Mouse (Mus musculus) hindbrain, embryonic 10.5 days (tissue): ENCODE measurements around the gene Elavl4. TPM values are rescaled to one million over a fixed set of nuclear protein-coding genes. Genes with fewer than 3 reads are reported as not detected.

Source experiments
- DNase-seq: peaks from one replicate; pipeline ENCODE4 v3.0.0-alpha.2; 2017; ENCODE audit warnings: low spot score
- H3K27ac ChIP-seq: fragments of 300-500 bp; sonication (generic); 2 replicates; pipeline ENCODE4 v1.5.1; 2016; ENCODE audit warnings: mild to moderate bottlenecking, moderate library complexity
- H3K27me3 ChIP-seq: fragments of 300-500 bp; sonication (generic); 2 replicates; pipeline ENCODE4 v1.6.1; 2016; ENCODE audit warnings: mild to moderate bottlenecking; ENCODE audit not compliant: poor library complexity, insufficient read depth, severe bottlenecking
- H3K36me3 ChIP-seq: fragments of 300-500 bp; sonication (generic); 2 replicates; pipeline ENCODE4 v1.6.1; 2016; ENCODE audit warnings: mild to moderate bottlenecking, moderate library complexity
- H3K4me1 ChIP-seq: fragments of 300-500 bp; sonication (generic); replicated peaks from 2 replicates; pipeline ENCODE4 v1.6.1; 2016; ENCODE audit warnings: mild to moderate bottlenecking
- H3K4me3 ChIP-seq: fragments of 300-500 bp; sonication (generic); 2 replicates; pipeline ENCODE4 v1.5.1; 2016; ENCODE audit warnings: mild to moderate bottlenecking, moderate library complexity
- H3K9me3 ChIP-seq: fragments of 300-500 bp; sonication (generic); 2 replicates; pipeline ENCODE4 v1.6.1; 2016; ENCODE audit warnings: mild to moderate bottlenecking, moderate library complexity
- WGBS: fragments of 180-500 bp; shearing (Covaris S2); methylation state at CpG from one replicate; pipeline ENCODE4 v1.1.7; 2016; 5-methylcytosine and 5-hydroxymethylcytosine counted together
- polyA plus RNA-seq: library from polyadenylated mRNA; unstranded; fragments of >200 nt; fragmentation: Nextera tagmentation; extraction: Ambion mirVana; gene quantifications from 2 replicates; pipeline ENCODE4 v1.2.1, GENCODE M21; 2016

Gene Elavl4
- polyA plus RNA-seq, 1 experiment from 2014 or later: 220 TPM

- Histone ChIP-seq H3K4me1 (peaks cover 74% of the 10 kb centered on the region), H3K9me3 (no peaks in the 10 kb centered on the region), H3K36me3 (no peaks in the 10 kb centered on the region), H3K27me3 (no peaks in the 10 kb centered on the region), H3K27ac (peak overlapping the region; percentile 92), H3K4me3 (peak overlapping the region; percentile 42)
- whole genome bisulfite sequencing: 66% methylated on average over 7 of the region's 7 CpGs
- DNase-seq: peak; percentile 18
Observed at GRCm38 (mm10) chr4:110290544-110291095, 61.1 kb downstream of the Elavl4 start.

GRCm38 (mm10) chr4:110290056-110290455 lies 61.7 kb downstream of the Elavl4 start:
- WGBS: 31% methylated on average over 12 of the region's 12 CpGs
- H3K4me3 ChIP-seq: peak overlapping the region; percentile 42
- H3K9me3 ChIP-seq: no peaks in the 10 kb centered on the region
- H3K27ac ChIP-seq: peak overlapping the region; percentile 92
- H3K4me1 ChIP-seq: peaks cover 79% of the 10 kb centered on the region
- H3K36me3 ChIP-seq: no peaks in the 10 kb centered on the region
- peak; percentile 57 for DNase-seq
- no peaks in the 10 kb centered on the region for H3K27me3 ChIP-seq

- Histone ChIP-seq H3K9me3 (no peaks in the 10 kb centered on the region), H3K4me1 (peaks cover 81% of the 10 kb centered on the region), H3K36me3 (no peaks in the 10 kb centered on the region), H3K4me3 (peak overlapping the region; percentile 59), H3K27ac (peak overlapping the region; percentile 92), H3K27me3 (no peaks in the 10 kb centered on the region)
- 18% methylated on average over 11 of the region's 11 CpGs for WGBS
- DNase-seq: peak; percentile 68
Observed at GRCm38 (mm10) chr4:110287412-110288067, 64.2 kb downstream of the Elavl4 start.

- DNase-seq: no peak
- H3K4me3 ChIP-seq: peak overlapping the region; percentile 59
- 34% methylated on average over 7 of the region's 7 CpGs for WGBS
- no peaks in the 10 kb centered on the region for H3K36me3 ChIP-seq
- H3K27ac ChIP-seq: peak overlapping the region; percentile 92
- H3K9me3 ChIP-seq: no peaks in the 10 kb centered on the region
- H3K4me1 ChIP-seq: peaks cover 79% of the 10 kb centered on the region
- H3K27me3 ChIP-seq: no peaks in the 10 kb centered on the region
Observed at GRCm38 (mm10) chr4:110286841-110287240, 64.9 kb downstream of the Elavl4 start.

DNA sequence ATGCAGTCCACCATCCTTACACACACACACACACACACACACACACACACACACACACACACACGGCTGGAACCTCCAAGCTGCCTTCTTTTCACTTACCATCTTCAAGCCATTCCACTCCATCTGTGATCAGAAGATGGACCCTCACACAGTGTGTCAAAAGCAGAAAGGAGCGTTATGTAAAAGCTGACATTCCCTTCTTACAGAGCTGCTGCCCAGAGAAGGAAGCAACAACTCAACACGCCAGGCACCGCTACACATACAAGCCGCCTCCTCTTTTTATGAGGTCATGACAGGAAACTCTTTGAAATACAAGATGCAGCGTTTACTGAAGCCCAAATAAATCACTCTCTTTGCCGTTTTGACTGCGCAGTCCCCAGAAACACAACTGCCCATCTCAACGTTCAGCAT lies 65.3 kb downstream of the Elavl4 start:
- peak; percentile 33 for DNase-seq
- H3K36me3 ChIP-seq: no peaks in the 10 kb centered on the region
- H3K4me1 ChIP-seq: peaks cover 77% of the 10 kb centered on the region
- 37% methylated on average over 9 of the region's 9 CpGs for WGBS
- no peaks in the 10 kb centered on the region for H3K27me3 ChIP-seq
- peak overlapping the region; percentile 92 for H3K27ac ChIP-seq
- H3K9me3 ChIP-seq: no peaks in the 10 kb centered on the region
- H3K4me3 ChIP-seq: peak overlapping the region; percentile 59

DNA sequence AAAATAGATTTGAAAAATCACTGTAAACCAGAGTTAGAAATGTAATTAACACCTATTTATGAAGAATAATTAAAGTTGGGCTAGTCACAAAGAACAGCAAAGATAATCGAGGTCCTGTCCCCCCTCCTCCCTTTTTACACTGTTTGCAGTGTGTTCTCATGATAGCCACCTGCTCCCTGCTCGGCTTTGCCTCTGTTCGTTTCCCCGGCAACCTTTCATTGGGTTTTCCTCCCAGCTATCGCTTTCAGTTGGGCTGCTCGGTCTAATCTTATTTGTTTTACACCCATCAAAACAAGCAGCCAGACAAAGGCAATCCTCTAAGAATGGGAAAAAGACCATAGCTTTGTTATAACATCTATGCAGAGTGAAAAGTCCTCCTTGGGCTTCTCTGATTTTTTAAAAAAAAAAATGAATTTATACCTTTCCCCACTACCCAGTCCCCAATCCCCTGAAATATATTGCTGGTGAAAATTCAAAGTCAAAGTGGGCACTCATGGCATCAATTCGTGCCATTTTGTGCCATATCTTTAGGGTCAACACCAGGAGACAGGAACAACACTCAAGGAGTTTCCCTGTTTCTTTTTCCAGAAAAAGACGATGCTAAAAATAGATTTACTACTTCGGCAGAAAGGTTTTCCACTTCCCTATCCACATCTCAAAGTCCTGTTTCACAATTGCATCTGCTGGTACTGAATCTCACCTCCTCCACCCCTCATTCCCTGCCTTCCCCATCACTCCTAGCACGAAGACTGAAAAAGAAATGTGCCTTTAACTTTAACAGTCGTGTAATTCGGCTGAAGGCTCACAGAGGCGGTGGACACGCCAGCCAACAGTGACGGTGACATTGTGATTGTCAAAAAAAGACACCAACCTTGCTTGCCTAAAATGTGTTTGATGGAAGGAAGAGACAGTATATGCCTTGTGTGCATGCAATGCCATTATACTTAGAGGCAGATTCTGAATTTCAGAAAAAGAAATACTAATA lies 66.1 kb downstream of the Elavl4 start:
- 17% methylated on average over 15 of the region's 15 CpGs for WGBS
- Histone ChIP-seq H3K4me3 (peak overlapping the region; percentile 59), H3K27ac (peak overlapping the region; percentile 92), H3K4me1 (peaks cover 70% of the 10 kb centered on the region), H3K27me3 (no peaks in the 10 kb centered on the region), H3K9me3 (no peaks in the 10 kb centered on the region), H3K36me3 (no peaks in the 10 kb centered on the region)
- DNase-seq: peak; percentile 66

GRCm38 (mm10) chr4:110284446-110284845 lies 67.3 kb downstream of the Elavl4 start:
- Histone ChIP-seq H3K4me1 (peaks cover 60% of the 10 kb centered on the region), H3K27me3 (no peaks in the 10 kb centered on the region), H3K27ac (peak overlapping the region; percentile 92), H3K9me3 (no peaks in the 10 kb centered on the region), H3K4me3 (peak overlapping the region; percentile 59), H3K36me3 (no peaks in the 10 kb centered on the region)
- 60% methylated on average over 3 of the region's 3 CpGs for WGBS
- DNase-seq: peak; percentile 12

GRCm38 (mm10) chr4:110270046-110270445 lies 81.7 kb downstream of the Elavl4 start:
- Histone ChIP-seq H3K27ac (no peak overlapping the region), H3K27me3 (no peaks in the 10 kb centered on the region), H3K4me3 (no peak overlapping the region), H3K36me3 (peaks cover 19% of the 10 kb centered on the region), H3K9me3 (no peaks in the 10 kb centered on the region), H3K4me1 (peaks cover 10% of the 10 kb centered on the region; the same call in 1 of the 2 replicates)
- no peak for DNase-seq
- 10% methylated on average over 4 of the region's 4 CpGs for WGBS

DNA sequence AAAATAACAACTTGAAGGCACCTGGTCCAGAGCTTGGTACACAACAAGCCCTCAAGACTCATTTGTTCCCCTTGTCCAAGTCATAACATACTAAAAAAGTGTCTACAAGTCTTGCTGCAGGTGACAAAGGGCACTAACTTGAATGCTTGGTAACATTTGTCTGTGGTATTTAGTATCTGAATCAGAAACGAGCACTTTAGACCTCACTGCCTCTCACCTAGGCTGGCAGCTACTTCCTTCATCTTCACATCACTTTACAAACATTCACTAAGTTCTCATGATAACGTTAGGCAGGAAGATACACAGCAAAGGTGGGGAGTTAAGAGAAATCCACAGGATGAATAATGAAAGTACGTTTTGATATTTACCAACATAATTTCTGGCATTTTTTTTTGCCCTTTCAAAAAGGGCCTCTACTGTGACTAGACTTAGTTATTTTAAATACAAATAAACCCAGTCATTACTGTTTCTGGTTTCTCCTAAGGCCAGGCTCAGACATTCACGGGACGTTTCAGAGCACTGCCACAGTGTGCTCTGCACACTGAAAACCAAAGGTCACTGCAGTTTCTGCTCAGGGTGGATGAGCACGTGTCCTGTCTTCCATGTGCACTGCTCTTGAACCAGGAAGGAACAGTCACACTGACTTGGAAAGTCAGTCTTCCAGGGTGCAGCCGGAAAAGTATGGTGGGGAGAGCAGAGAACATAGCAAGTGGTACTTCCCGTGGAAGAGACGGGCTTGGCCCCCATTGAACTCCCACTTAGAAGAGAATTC lies 84.7 kb downstream of the Elavl4 start:
- Histone ChIP-seq H3K27me3 (no peaks in the 10 kb centered on the region), H3K9me3 (no peaks in the 10 kb centered on the region), H3K36me3 (peaks cover 12% of the 10 kb centered on the region), H3K4me1 (peaks cover 14% of the 10 kb centered on the region; the same call in 1 of the 2 replicates), H3K4me3 (no peak overlapping the region), H3K27ac (no peak overlapping the region)
- no peak for DNase-seq
- WGBS: 85% methylated on average over 9 of the region's 9 CpGs

GRCm38 (mm10) chr4:110264345-110264943 lies 87.3 kb downstream of the Elavl4 start:
- H3K9me3 ChIP-seq: no peaks in the 10 kb centered on the region
- H3K27ac ChIP-seq: no peak overlapping the region
- no peak overlapping the region for H3K4me3 ChIP-seq
- no peak for DNase-seq
- peaks cover 14% of the 10 kb centered on the region for H3K4me1 ChIP-seq
- peaks cover 8% of the 10 kb centered on the region for H3K36me3 ChIP-seq
- WGBS: 84% methylated on average over 8 of the region's 8 CpGs
- no peaks in the 10 kb centered on the region for H3K27me3 ChIP-seq

DNA sequence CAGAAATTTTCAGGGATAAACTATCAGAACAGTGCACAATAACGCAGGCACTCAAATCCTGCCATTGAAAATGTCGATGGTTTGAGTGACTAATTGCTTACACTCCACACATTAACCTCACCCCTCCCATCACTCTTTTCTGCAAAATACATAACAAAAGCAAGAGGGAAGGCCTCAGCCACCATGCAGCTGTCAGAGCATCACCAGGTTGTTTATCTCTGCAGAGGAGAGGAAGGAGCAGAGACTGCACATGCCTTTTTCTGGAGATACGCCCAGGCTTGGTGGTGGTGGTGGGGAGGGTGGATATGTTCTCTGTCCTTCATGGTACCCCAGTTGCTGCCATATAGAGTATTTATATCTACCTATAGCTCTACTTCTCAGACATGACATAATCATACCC lies 94.3 kb downstream of the Elavl4 start:
- Histone ChIP-seq H3K27ac (no peak overlapping the region), H3K27me3 (no peaks in the 10 kb centered on the region), H3K36me3 (peaks cover 22% of the 10 kb centered on the region), H3K9me3 (no peaks in the 10 kb centered on the region), H3K4me3 (no peak overlapping the region), H3K4me1 (peaks cover 20% of the 10 kb centered on the region)
- 58% methylated on average over 3 of the region's 3 CpGs for WGBS
- DNase-seq: no peak

DNA sequence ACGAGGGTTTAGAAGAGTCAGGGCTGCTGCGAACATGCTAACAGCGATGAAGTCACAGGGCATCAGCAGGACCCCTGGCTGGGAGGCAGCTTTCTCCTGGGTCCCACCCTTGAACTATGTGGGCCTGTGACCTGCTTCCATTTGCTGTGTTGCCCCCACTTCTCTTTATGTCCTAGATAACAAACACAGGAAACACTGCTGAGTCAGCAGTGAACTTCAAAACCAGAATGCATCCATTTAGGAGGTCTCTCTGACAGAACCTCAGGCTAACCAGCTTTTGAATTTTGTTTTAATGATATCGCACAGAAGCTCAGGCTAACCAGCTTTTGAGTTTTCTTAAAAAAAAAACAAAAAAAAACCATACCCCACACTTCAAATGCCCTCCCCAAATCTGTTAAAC lies 96.1 kb downstream of the Elavl4 start:
- Histone ChIP-seq H3K9me3 (no peaks in the 10 kb centered on the region), H3K27me3 (no peaks in the 10 kb centered on the region), H3K27ac (no peak overlapping the region), H3K4me1 (peaks cover 8% of the 10 kb centered on the region), H3K36me3 (peaks cover 30% of the 10 kb centered on the region), H3K4me3 (no peak overlapping the region)
- 84% methylated on average over 4 of the region's 4 CpGs for WGBS
- DNase-seq: no peak
